Comparison of ENCODE assay signal across 8 mouse cellular contexts in the genomic region with DNA sequence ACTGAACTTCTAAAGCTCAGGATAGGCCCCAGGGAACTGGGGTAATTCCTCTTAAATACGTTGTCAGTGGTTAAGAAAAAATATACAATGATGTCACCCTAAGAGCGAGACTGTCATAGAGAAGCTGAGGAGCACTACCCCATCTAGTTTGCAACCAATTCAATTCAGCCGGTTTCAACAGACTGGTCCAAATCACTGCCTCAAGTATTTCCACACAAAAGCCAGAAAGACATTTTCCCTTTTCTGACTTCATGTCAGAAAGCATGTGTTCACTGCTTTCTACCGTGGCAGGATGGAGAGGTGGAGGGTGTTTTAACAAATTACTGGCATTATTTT. TPM values are rescaled to one million over a fixed set of nuclear protein-coding genes. Genes with fewer than 3 reads are reported as not detected.
A peak's percentile ranks its signal among the peaks of the same experiment; 100 is the strongest.
DNase-seq lines count a peak whose midpoint lies in the region; ATAC-seq and TF ChIP-seq lines count a peak whose summit lies in the region.

No protein-coding gene starts in this region.

- H3K27me3 ChIP-seq in heart, embryonic 13.5 days (replicated peaks), result no peaks in the 10 kb centered on the region
- no peaks in the 10 kb centered on the region for H3K27me3 ChIP-seq in Patski
- H3K27me3 ChIP-seq in hindbrain, embryonic 12.5 days, result no peaks in the 10 kb centered on the region
- H3K27me3 ChIP-seq in midbrain, embryonic 11.5 days (ENCODE audit: control insufficient read depth, insufficient read depth, low read length), result no peaks in the 10 kb centered on the region

- POLR2A ChIA-PET in Patski (lab: Charles Lee), result no interaction called here

- peaks cover 38% of the 10 kb centered on the region for H3K4me1 ChIP-seq in heart, embryonic 13.5 days
- H3K4me1 ChIP-seq in hindbrain, embryonic 12.5 days, result peaks cover 18% of the 10 kb centered on the region
- peaks cover 10% of the 10 kb centered on the region; the same call in 1 of the 2 replicates for H3K4me1 ChIP-seq in midbrain, embryonic 11.5 days (ENCODE audit: control insufficient read depth, insufficient read depth, low read length)

- TF ChIP-seq CTCF in Patski (IDR thresholded peaks at IDR 0.05), result no peak

- 11% methylated on average over 4 of the region's 4 CpGs for WGBS in heart, embryonic 13.5 days
- whole genome bisulfite sequencing in hindbrain, embryonic 12.5 days, result 8% methylated on average over 4 of the region's 4 CpGs
- 7% methylated on average over 4 of the region's 4 CpGs for whole genome bisulfite sequencing in midbrain, embryonic 11.5 days

- H3K27ac ChIP-seq in heart, embryonic 13.5 days (replicated peaks), result peak overlapping the region; percentile 87
- H3K27ac ChIP-seq in hindbrain, embryonic 12.5 days, result peak overlapping the region; percentile 93
- no peak overlapping the region for H3K27ac ChIP-seq in midbrain, embryonic 11.5 days (ENCODE audit: low read depth, low read length)

- intact Hi-C loops in heart, postnatal 36 days (cut with DNase I), result loop anchor here (5.0 kb wide), 2 partner anchors 125 to 510 kb away; a partner anchor contains a TSS

- CTCF ChIA-PET in Patski (lab: Charles Lee), result no interaction called here

- H3K4me3 ChIP-seq in heart, embryonic 13.5 days, result peak overlapping the region; percentile 86
- H3K4me3 ChIP-seq in hindbrain, embryonic 12.5 days, result peak overlapping the region; percentile 65
- H3K4me3 ChIP-seq in midbrain, embryonic 11.5 days (ENCODE audit: low read depth, low read length), result peak overlapping the region; percentile 89

- ATAC-seq in heart, embryonic 13.5 days (ENCODE audit: extremely low read depth, insufficient number of reproducible peaks, low FRiP score, low TSS enrichment), result no peak
- ATAC-seq in Patski, result peak; percentile 17
- no peak for ATAC-seq in hindbrain, embryonic 12.5 days (ENCODE audit: low FRiP score)
- ATAC-seq in midbrain, embryonic 11.5 days (ENCODE audit: low FRiP score), result no peak
- no peak for ATAC-seq in CD4-positive, CD25-positive, alpha-beta regulatory T cell, adult 4 months

- no peaks in the 10 kb centered on the region for H3K9me3 ChIP-seq in heart, embryonic 13.5 days
- H3K9me3 ChIP-seq in hindbrain, embryonic 12.5 days (replicated peaks), result no peaks in the 10 kb centered on the region
- no peaks in the 10 kb centered on the region for H3K9me3 ChIP-seq in midbrain, embryonic 11.5 days (ENCODE audit: control insufficient read depth, low read length)

- in situ Hi-C loops in Patski (cut with MboI; ENCODE audit: low pct_unique_long_range_greater_than_20kb), result loop anchor here (25.0 kb wide), 1 partner anchor 490 kb away; no protein-coding TSS in a partner anchor

- no peak for DNase-seq in heart, postnatal 36 days
- no peak for DNase-seq in Patski (ENCODE audit: low read depth, low spot score)
- peak; percentile 86 for DNase-seq in midbrain, embryonic 11.5 days (ENCODE audit: low spot score, missing footprints)
- no peak for DNase-seq in adrenal gland, postnatal 36 days
- no peak for DNase-seq in layer of hippocampus, adult 8-10 months (ENCODE audit: low spot score in 2 of 2)

- no peaks in the 10 kb centered on the region for H3K36me3 ChIP-seq in heart, embryonic 13.5 days
- no peaks in the 10 kb centered on the region for H3K36me3 ChIP-seq in hindbrain, embryonic 12.5 days
- no peaks in the 10 kb centered on the region for H3K36me3 ChIP-seq in midbrain, embryonic 11.5 days (ENCODE audit: control insufficient read depth, insufficient read depth, low read length)

- peak overlapping the region; percentile 99 for H3K9ac ChIP-seq in heart, embryonic 13.5 days
- peak overlapping the region; percentile 94 for H3K9ac ChIP-seq in hindbrain, embryonic 12.5 days
- H3K9ac ChIP-seq in midbrain, embryonic 11.5 days (ENCODE audit: low read length), result peak overlapping the region; percentile 98

- H3K4me2 ChIP-seq in heart, embryonic 13.5 days, result peak overlapping the region; percentile 79
- peak overlapping the region; percentile 66 for H3K4me2 ChIP-seq in hindbrain, embryonic 12.5 days (replicated peaks)
- peak overlapping the region; percentile 61 for H3K4me2 ChIP-seq in midbrain, embryonic 11.5 days

RNA-seq across cellular contexts. Expression of a gene that starts 1.2 kb away (rescaled TPM):
- 58.6 and 61.0 TPM in 2 replicates for polyA plus RNA-seq in heart, embryonic 13.5 days (2015; fragmentation: Nextera tagmentation; extraction: Ambion mirVana)
- total RNA-seq in heart, postnatal 36 days (2021), result 1 to 10 TPM; 6.0 to 6.9 TPM
- polyA plus RNA-seq in Patski (2021), result 134 TPM
- polyA plus RNA-seq in hindbrain, embryonic 12.5 days (2016; fragmentation: Nextera tagmentation; extraction: Ambion mirVana), result 229 and 255 TPM in 2 replicates
- polyA plus RNA-seq in midbrain, embryonic 11.5 days (2014; fragmentation: Nextera tagmentation; extraction: Ambion mirVana), result 263 and 286 TPM in 2 replicates
- 10 to 100 TPM; 22.6 to 35.1 TPM for total RNA-seq in adrenal gland, postnatal 36 days (2021)
- polyA plus RNA-seq in CD4-positive, CD25-positive, alpha-beta regulatory T cell, adult 4 months (2017; shearing (Covaris generic)), result 10 to 100 TPM; 35.6 to 35.9 TPM
- total RNA-seq in layer of hippocampus, adult 8-10 months (2022), result 10 to 100 TPM; 86.0 to 92.4 (median 89.1) TPM

RNA-seq across cellular contexts. Expression of a gene that starts 14.2 kb away (rescaled TPM):
- polyA plus RNA-seq in heart, embryonic 13.5 days (2015; fragmentation: Nextera tagmentation; extraction: Ambion mirVana), result not detected in 2 replicates
- total RNA-seq in heart, postnatal 36 days (2021), result not detected
- not detected for polyA plus RNA-seq in Patski (2021)
- polyA plus RNA-seq in hindbrain, embryonic 12.5 days (2016; fragmentation: Nextera tagmentation; extraction: Ambion mirVana), result 0.41 and 0.61 TPM in 2 replicates
- polyA plus RNA-seq in midbrain, embryonic 11.5 days (2014; fragmentation: Nextera tagmentation; extraction: Ambion mirVana), result 0.15 and 0.36 TPM in 2 replicates
- total RNA-seq in adrenal gland, postnatal 36 days (2021), result not detected
- not detected for polyA plus RNA-seq in CD4-positive, CD25-positive, alpha-beta regulatory T cell, adult 4 months (2017; shearing (Covaris generic))
- total RNA-seq in layer of hippocampus, adult 8-10 months (2022), result 10 to 100 TPM; 12.0 to 15.0 (median 13.5) TPM

RNA-seq across cellular contexts. Expression of a gene that starts 30.0 kb away (rescaled TPM):
- not detected in 2 replicates for polyA plus RNA-seq in heart, embryonic 13.5 days (2015; fragmentation: Nextera tagmentation; extraction: Ambion mirVana)
- not detected for total RNA-seq in heart, postnatal 36 days (2021)
- polyA plus RNA-seq in Patski (2021), result 0.09 TPM
- polyA plus RNA-seq in hindbrain, embryonic 12.5 days (2016; fragmentation: Nextera tagmentation; extraction: Ambion mirVana), result 0.05 and 0.19 TPM in 2 replicates
- polyA plus RNA-seq in midbrain, embryonic 11.5 days (2014; fragmentation: Nextera tagmentation; extraction: Ambion mirVana), result 0.03 TPM in 1 of 2 replicates, not detected in the other
- total RNA-seq in adrenal gland, postnatal 36 days (2021), result not detected
- polyA plus RNA-seq in CD4-positive, CD25-positive, alpha-beta regulatory T cell, adult 4 months (2017; shearing (Covaris generic)), result not detected
- total RNA-seq in layer of hippocampus, adult 8-10 months (2022), result under 1 TPM in 3 of 4 experiments, not detected in 1; 0.10 to 0.27 (median 0.25) TPM

RNA-seq across cellular contexts. Expression of a gene that starts 54.3 kb away (rescaled TPM):
- 2.2 and 2.4 TPM in 2 replicates for polyA plus RNA-seq in heart, embryonic 13.5 days (2015; fragmentation: Nextera tagmentation; extraction: Ambion mirVana)
- under 1 TPM; 0.64 to 0.89 TPM for total RNA-seq in heart, postnatal 36 days (2021)
- 1.3 TPM for polyA plus RNA-seq in Patski (2021)
- polyA plus RNA-seq in hindbrain, embryonic 12.5 days (2016; fragmentation: Nextera tagmentation; extraction: Ambion mirVana), result 3.8 and 4.8 TPM in 2 replicates
- 5.0 and 5.3 TPM in 2 replicates for polyA plus RNA-seq in midbrain, embryonic 11.5 days (2014; fragmentation: Nextera tagmentation; extraction: Ambion mirVana)
- total RNA-seq in adrenal gland, postnatal 36 days (2021), result not detected
- 10 to 100 TPM in 1 of 2 experiments, 1 to 10 TPM in 1; 4.5 to 13.6 TPM for polyA plus RNA-seq in CD4-positive, CD25-positive, alpha-beta regulatory T cell, adult 4 months (2017; shearing (Covaris generic))
- 1 to 10 TPM in 3 of 4 experiments, under 1 TPM in 1; 0.69 to 1.4 (median 1.3) TPM for total RNA-seq in layer of hippocampus, adult 8-10 months (2022)
